In genomic region chr15:102839688-102840087, GRCm38 (mm10) we compare ENCODE assay signal across 13 mouse cellular contexts.
DNase-seq lines count a peak whose midpoint lies in the region; ATAC-seq and TF ChIP-seq lines count a peak whose summit lies in the region.
"Had no signal": no experiment of that assay in that cellular context is flagged by ENCODE, and none has a peak within 500 bp of the region (broad histone marks: within the 10 kb centered on the region; RNA-seq: fewer than 3 reads in every experiment).

No protein-coding gene starts in this region.

- ATAC-seq in lung, postnatal 0 days: no peak
- ATAC-seq in forebrain, embryonic 16.5 days: no peak
- ATAC-seq in liver, embryonic 12.5 days: no peak
- ATAC-seq: hindbrain, embryonic 16.5 days; midbrain, embryonic 13.5 days had no signal

- H3K4me2 ChIP-seq in lung, postnatal 0 days (replicated peaks; ENCODE audit: low read depth, low read length): no peak overlapping the region
- no peak overlapping the region for H3K4me2 ChIP-seq in forebrain, embryonic 16.5 days (ENCODE audit: low read length)
- no peak overlapping the region for H3K4me2 ChIP-seq in liver, embryonic 12.5 days
- H3K4me2 ChIP-seq: midbrain, embryonic 13.5 days had no signal

- no peak overlapping the region for H3K4me3 ChIP-seq in lung, postnatal 0 days (ENCODE audit: low read depth, low read length)
- no peak overlapping the region for H3K4me3 ChIP-seq in forebrain, embryonic 16.5 days (replicated peaks; ENCODE audit: low read length)
- H3K4me3 ChIP-seq in liver, embryonic 12.5 days: no peak overlapping the region
- H3K4me3 ChIP-seq: erythroblast, embryonic 14.5 days; midbrain, embryonic 13.5 days had no signal

- H3K36me3 ChIP-seq in lung, postnatal 0 days (ENCODE audit: insufficient read depth, low read length): no peaks in the 10 kb centered on the region
- H3K36me3 ChIP-seq in forebrain, embryonic 16.5 days (ENCODE audit: control insufficient read depth, insufficient read depth): no peaks in the 10 kb centered on the region
- no peaks in the 10 kb centered on the region for H3K36me3 ChIP-seq in liver, embryonic 12.5 days
- H3K36me3 ChIP-seq: midbrain, embryonic 13.5 days had no signal

- TF ChIP-seq CTCF in lung, postnatal 0 days (IDR thresholded peaks at IDR 0.05): no peak

- DNase-seq in heart, adult 11 months: peak; percentile 88
- no peak for DNase-seq in heart, postnatal 36 days
- DNase-seq in lung, postnatal 0 days (ENCODE audit: low spot score): peak; percentile 7
- no peak for DNase-seq in lung, postnatal 14 days
- peak; percentile 72 for DNase-seq in Muller cell, postnatal 12 days (ENCODE audit: inconsistent ontology term)
- DNase-seq in fibroblast of lung, adult 2 months (ENCODE audit: low read depth): peak; percentile 61
- DNase-seq: cerebellum, adult 18-20 months; kidney, adult 9 months had no signal

- H3K27me3 ChIP-seq in lung, postnatal 0 days (replicated peaks; ENCODE audit: insufficient read depth, low read length): no peaks in the 10 kb centered on the region
- no peaks in the 10 kb centered on the region for H3K27me3 ChIP-seq in forebrain, embryonic 16.5 days (replicated peaks; ENCODE audit: control insufficient read depth, insufficient read depth, low read length)
- H3K27me3 ChIP-seq in liver, embryonic 12.5 days (replicated peaks): peaks cover 15% of the 10 kb centered on the region; the same call in 1 of the 2 replicates
- H3K27me3 ChIP-seq: midbrain, embryonic 13.5 days had no signal

- 80% methylated on average over 5 of the region's 5 CpGs for WGBS in lung, postnatal 0 days
- 71% methylated on average over 5 of the region's 5 CpGs for WGBS in forebrain, embryonic 16.5 days
- 61% methylated on average over 5 of the region's 5 CpGs for whole genome bisulfite sequencing in liver, embryonic 12.5 days (ENCODE audit: insufficient replicate concordance)

- no peaks in the 10 kb centered on the region for H3K4me1 ChIP-seq in lung, postnatal 0 days (ENCODE audit: insufficient read depth, low read depth, low read length)
- H3K4me1 ChIP-seq in forebrain, embryonic 16.5 days (replicated peaks; ENCODE audit: control insufficient read depth, insufficient read depth, low read length): no peaks in the 10 kb centered on the region
- no peaks in the 10 kb centered on the region for H3K4me1 ChIP-seq in liver, embryonic 12.5 days
- H3K4me1 ChIP-seq: midbrain, embryonic 13.5 days had no signal

- H3K9me3 ChIP-seq in lung, postnatal 0 days (ENCODE audit: low read length): no peaks in the 10 kb centered on the region
- no peaks in the 10 kb centered on the region for H3K9me3 ChIP-seq in forebrain, embryonic 16.5 days (ENCODE audit: control insufficient read depth, low read length)
- no peaks in the 10 kb centered on the region for H3K9me3 ChIP-seq in liver, embryonic 12.5 days (replicated peaks)
- H3K9me3 ChIP-seq: midbrain, embryonic 13.5 days had no signal

- no peak overlapping the region for H3K27ac ChIP-seq in lung, postnatal 0 days (ENCODE audit: low read length)
- H3K27ac ChIP-seq in forebrain, embryonic 16.5 days (ENCODE audit: low read length): no peak overlapping the region
- H3K27ac ChIP-seq in liver, embryonic 12.5 days: no peak overlapping the region
- H3K27ac ChIP-seq: midbrain, embryonic 13.5 days had no signal

- intact Hi-C loops in heart, postnatal 36 days (cut with DNase I): no loop called here

- no peak overlapping the region for H3K9ac ChIP-seq in lung, postnatal 0 days (replicated peaks; ENCODE audit: low read depth)
- no peak overlapping the region for H3K9ac ChIP-seq in forebrain, embryonic 16.5 days (replicated peaks; ENCODE audit: low read depth, low read length)
- no peak overlapping the region for H3K9ac ChIP-seq in liver, embryonic 12.5 days
- H3K9ac ChIP-seq: midbrain, embryonic 13.5 days had no signal

- TF ChIP-seq EP300 in lung, postnatal 0 days (IDR thresholded peaks at IDR 0.05): no peak

Comparison
In these comparisons a context has a peak if more than half of its experiments do, and no peak if none do; other contexts are left out.
1. DNase-seq: peak in heart, adult 11 months (single experiment), lung, postnatal 0 days (single experiment), Muller cell, postnatal 12 days (single experiment) and fibroblast of lung, adult 2 months (single experiment); none in heart, postnatal 36 days (0 of 2) and lung, postnatal 14 days (single experiment).